Mouse (Mus musculus): ENCODE results near the gene Stk10.

GRCm38 (mm10) chr11:32619257-32619816 is 86.2 kb downstream of the Stk10 start:
- TF ChIP-seq CTCF (IDR thresholded peaks at IDR 0.05; ENCODE audit: low read depth, low read length) (no peak), POLR2A (IDR thresholded peaks at IDR 0.05; ENCODE audit: insufficient read depth, low read length) (no peak), EP300 (IDR thresholded peaks at IDR 0.05; ENCODE audit: insufficient read depth, low read depth, low read length) (no peak)
